Mouse (Mus musculus): Measurements from ENCODE around the gene Abhd15.

Gene Abhd15

DNA sequence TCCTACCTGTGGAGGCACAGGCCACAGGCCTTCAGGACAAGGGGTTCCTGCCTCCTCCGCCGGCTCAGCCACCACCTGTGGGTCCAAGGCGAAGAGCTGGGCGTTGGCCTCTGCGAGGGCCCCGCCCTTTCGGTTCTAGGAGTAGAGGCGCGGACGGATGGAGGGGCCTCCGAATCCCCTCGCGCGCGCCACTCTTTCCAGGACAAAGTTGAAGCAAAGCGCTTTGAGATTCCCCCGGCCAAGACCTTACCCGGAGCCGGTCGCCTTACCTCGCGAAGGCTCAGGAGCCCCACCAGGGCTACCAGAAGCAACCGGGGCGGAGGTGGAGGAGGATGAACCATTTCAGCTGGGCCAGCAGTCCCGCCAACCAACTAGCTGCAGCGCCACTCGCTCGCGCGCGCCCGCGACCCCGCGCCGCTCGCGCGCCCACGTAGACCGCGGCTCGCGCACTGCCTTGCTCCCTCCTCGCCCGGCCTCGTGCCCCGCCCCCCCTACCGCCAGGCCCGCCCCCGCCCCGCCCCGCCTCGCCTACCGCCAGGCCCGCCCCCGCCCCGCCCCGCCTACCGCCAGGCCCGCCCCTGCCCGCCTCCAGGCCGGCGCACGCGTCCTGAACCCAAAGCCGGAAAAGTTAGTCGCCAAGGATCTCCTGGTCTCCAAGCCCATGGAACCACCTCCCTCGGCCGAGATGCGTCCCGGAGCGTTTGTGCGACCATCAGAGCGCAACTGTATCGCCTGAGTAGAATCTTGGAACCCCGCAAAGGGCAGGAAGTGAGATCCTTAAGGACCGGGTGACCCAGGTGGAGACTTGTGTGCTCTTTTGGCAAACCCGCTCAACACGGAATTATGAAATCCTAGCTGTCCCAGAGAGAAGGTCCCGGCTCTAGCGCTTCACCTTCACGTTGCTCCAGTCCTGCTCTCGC is 1.8 kb upstream of the Abhd15 start:
- peak; percentile 89 for DNase-seq (ENCODE audit: low read depth, low spot score)

DNA sequence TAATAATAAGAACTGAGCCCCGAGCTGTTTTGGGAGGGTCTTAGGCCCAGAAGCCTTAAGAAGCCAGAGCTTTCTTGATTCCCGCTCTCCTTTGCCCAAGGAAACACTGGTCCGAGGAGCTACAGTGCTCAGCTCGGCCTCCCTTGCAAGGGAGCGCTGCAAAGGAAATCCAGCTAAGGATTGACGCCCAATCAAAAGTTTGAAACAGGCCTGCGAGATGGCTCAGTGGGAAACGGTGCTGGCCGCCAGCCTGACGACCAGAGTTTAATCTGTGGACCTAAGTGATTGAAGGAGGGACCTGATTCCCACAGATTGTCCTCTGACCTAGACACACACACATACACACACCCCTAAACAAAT is 1.1 kb upstream of the Abhd15 start:
- DNase-seq (ENCODE audit: low read depth, low spot score), result no peak

DNA sequence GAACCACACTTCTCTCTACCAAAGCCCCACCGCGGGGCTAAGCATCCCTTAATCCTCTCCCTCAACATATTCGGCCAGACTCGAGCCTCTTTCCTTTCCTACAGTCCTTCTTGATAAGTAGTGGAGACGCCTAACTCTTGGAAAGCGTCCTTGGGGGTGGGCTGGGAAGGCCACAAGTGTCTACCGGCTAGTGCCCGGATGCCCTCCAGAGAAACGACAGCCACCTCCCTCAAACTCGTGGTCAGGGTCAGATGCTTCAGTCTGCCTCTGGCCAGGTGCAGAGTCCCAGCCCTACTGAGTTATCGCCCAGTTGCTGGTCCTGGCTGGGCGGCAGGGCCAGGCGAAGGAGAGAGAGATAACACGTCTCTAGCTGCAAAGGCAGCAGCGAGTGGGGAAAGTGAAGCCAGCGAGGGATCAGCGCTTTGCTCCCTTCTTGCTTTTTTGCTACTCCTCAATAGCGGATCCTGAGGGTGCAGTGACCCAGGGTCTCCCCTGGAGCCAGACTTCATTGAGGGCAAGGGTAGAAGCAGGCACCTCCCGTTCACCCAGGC is 565 bp upstream of the Abhd15 start:
- no peak for DNase-seq (ENCODE audit: low read depth, low spot score)

DNA sequence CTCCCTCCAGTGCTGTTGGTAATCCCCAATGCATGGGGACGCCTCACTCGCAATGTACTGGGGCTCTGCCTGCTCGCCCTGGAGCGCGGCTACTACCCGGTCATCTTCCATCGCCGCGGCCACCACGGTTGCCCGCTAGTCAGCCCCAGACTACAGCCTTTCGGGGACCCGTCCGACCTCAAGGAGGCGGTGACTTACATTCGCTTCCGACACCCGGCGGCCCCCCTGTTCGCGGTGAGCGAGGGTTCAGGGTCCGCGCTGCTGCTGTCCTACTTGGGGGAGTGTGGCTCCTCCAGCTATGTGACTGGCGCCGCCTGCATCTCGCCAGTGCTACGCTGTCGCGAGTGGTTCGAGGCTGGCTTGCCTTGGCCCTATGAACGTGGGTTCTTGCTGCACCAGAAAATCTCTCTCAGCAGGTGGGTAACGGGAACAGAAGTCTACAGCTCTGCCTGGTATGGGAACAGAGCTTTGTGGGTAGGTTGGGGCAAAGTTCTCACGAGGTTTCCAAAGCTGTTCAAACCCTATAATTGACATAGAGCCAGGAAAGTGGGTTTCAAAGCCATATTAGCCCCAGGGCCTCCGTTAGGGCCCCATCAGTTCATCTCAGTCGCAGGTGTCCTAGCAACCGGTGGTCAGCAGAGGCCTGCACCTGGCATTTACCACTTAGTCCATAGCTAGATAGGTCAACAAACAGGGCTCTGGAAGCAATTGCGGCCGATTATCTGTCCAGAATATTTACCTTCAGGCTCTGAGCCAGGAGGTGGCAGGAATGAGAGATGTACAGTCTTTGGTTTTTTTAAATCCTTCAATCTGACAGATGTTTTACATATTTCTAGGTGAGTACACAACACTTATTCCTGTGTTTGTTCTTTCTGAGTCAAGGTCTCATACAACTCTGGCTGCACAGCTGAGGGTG is 974 bp downstream of the Abhd15 start, which contains the start of gene Trp53i13:
Gene Trp53i13, minus strand, starts transcription at position 344 of the 916 bp plus-strand sequence.
- DNase-seq (ENCODE audit: low read depth, low spot score), result peak; percentile 40

DNA sequence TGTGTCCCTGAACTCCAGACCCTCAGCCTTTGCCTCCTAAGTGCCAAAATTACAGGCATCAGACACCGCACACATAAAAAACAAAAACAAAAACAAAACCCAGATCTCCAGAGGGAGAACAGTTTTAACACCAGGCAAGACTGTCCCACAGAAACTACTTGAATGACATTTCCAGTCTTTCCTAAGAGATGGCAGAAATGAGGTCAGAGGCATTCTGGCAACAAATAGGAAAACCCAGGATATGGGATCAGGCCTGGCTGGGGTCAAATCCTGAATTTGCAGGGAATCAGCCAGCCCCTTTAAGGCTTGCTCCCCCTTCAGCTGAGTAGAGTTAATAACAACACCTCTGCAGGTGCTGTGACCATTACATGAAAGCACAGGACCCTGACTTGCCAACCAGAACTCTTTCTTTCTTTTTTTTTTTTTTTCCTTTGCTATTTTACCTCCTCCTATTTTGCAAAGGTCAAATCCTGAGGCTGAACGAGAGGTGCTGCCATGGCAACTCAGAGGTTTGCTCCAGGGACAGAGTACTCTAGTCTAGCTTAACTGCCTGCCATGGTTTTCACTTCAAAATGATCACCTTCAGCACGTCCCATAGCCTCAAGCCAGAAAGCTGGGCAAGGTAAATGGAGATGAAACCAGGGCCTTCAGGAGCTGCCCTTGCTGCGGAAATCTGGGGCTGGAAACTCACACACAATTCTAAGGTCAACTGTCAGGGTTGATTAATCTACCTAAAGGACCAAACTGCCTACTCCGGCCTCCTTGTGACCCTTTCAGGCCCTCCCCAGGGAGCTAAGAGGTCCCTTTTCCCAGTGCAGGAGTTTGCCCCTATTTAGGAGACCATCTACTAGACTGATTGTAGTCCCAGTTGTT is 1.9 kb downstream of the Abhd15 start:
- no peak for DNase-seq (ENCODE audit: low read depth, low spot score)

DNA sequence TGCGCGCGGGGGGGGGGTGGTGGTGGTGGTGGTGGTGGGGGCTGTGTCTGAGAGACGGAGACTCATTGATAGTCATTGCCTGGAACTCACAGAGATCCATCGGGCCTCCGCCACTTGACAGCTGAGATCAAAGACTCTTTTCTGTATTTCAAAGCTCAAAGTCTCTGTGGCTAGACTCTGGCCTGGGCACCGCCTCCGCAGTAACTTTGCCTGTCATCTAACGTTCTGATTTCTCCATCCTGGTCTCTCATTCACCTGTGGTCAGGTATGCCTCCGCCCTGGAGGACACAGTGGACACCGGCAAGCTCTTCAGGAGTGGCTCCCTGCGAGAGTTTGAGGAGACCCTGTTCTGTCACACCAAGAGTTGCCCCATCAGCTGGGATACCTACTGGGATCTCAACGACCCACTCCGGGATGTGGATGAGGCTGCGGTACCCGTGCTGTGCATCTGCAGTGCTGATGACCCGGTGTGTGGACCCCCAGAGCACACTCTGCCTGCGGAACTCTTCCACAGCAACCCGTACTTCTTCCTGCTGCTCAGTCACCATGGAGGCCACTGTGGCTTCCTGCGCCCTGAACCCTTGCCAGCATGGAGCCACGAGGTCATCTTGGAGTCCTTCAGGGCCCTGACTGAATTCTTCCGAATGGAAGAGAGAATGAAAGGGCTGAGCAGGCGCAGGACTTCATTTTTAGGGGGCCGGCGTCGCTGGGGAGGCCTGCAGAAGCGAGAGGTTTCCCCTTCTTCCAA is 3.3 kb downstream of the Abhd15 start:
- DNase-seq (ENCODE audit: low read depth, low spot score), result no peak

DNA sequence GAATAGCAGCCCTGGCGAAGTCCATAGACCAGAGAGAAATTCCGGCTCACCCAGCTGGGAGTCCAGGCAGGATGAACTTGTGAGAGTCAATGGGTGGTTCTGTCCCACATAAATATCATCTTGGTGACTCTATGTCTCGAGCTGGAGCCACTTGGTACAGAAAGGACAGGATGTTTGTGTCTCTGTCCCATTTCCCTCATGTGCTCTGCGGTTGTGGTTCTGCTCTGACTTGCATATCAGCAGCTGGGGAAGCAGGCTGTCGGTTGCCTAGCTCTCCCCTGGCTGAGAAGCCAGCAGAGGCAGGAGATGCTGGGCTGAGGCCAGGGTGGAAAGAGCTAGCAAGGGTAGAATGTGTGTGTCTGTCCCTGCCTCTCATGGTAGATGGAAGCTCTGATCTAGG is 4.1 kb downstream of the Abhd15 start, which contains the start of gene Gm10392:
Gene Gm10392, minus strand, starts transcription at position 156 of the 400 bp plus-strand sequence.
- DNase-seq (ENCODE audit: low read depth, low spot score), result no peak

DNA sequence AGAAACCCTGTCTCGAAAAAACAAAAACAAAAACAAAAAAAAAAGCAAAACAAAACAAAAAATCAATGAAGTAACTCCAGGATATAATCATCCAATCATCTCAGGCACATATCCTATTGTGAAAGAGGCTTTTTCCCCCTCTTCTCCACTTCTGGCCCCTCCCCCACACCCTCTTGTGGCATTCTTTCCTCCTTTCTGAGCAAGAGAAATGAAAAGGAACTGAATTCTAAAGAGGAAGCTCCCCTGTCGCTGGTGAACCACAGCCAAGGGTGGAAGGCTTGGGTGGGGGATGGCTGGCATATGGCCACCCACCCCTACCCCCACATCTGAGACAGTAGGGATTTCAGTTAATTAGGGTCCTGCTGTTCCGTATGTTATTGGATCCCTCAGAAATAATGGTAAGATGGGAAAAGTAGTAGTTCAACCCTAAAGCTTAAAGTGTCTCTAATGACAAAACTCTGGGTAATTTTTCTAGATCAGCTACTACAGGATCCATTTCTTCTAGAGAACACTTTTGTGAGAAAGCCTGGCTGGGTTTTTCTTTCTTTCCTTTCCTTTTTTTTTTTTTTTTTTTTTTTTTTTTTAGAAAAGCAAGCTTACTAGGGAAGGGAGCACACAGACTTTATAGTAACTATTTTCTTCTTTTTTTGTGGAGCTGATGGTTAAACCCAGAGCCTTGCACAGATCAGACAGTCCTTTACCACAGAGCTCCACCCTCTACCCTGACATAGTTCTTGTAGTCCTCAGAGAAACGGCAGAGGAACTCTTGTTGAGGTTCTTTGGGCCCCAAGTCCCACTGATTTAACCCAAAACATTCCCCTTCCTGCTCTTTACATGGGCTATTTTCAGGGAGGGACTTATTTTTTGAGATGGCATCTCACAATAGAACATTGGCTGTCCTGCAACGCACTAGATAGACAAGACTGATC is 5.9 kb downstream of the Abhd15 start:
- no peak for DNase-seq (ENCODE audit: low read depth, low spot score)

DNA sequence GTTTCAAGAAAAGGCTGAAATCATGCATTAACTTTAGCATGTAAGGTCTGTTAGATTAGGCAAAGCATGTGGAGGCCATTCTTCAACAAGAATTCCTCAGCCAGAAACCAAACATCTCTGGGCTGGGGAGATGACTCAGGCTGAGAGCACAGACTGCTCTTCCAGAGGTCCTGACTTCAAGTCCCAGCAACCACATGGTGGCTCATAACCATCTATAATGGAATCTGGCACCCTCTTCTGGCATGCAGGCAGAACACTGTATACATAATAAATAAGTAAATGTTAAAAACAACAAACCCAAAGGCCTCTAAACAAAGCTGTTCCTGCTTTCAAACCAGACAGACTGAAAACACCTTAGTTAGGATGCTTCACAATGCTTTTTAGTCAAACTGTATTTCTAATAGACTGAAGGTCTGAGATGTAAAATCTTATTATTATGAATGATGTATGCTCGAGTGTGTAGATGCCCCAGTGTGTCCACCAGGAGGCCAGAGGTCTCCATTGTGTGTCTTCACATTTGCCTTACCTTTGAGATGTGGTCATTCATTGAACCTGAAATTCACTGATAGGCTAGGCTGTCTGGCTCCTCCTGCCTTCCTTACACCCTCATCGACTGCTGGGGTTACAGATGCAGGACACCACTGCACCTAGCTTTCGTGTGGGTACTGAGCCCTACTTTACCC is 11.0 kb downstream of the Abhd15 start:
- DNase-seq (ENCODE audit: low read depth, low spot score), result peak; percentile 44

DNA sequence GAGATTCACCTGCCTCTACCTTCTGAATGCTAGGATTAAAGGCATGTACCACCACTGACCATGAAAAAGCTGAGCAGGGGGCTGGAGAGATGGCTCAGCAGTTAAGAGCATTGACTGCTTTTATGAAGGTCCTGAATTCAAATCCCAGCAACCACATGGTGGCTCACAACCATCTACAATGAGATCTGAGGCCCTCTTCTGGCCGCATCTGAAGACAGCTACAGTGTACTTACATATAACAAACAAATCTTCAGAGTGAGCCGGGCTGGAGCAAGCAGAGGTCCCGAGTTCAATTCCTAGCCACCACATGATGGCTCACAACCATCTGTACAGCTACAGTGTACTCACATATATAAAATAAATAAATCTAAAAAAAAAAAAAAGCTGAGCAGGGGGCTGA is 13.5 kb downstream of the Abhd15 start:
- DNase-seq (ENCODE audit: low read depth, low spot score), result peak; percentile 55

DNA sequence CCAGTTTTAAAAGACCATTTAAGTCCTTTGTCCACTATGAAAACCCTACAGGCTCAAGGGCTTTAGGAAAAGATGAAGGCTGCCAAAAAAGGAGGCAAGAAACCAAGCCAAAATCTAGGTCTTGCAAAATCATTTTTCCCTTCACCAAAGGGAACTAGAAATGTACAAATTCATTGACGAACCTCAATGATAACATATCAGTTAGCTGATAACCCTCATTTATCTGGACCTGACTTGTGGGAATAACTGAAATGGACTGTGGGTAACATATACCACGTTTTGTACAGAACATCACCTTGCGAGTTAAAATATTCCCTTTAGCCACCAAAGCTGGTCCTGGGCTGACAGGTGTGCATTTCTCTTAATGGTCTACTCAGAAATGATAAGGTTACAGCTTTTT is 14.7 kb downstream of the Abhd15 start:
- no peak for DNase-seq (ENCODE audit: low read depth, low spot score)

DNA sequence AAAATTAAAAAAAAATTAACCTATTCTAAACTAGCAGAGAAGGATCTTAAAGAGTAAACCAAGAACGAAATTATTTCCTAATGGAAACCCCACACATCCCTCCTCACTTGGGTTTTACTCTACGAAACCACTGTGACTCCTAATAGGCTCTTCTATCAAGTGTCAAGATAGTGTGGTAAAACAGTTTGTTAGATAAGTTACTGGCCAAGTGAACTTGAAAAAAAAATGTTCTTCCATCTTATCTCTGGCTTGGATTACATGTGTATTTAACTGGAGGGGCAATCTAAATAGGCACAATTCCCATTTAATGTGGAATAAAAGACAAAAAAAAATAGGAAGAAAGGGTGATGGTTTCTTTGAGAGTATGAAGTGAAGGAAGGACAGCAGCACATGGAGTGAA is 15.9 kb downstream of the Abhd15 start:
- no peak for DNase-seq (ENCODE audit: low read depth, low spot score)

DNA sequence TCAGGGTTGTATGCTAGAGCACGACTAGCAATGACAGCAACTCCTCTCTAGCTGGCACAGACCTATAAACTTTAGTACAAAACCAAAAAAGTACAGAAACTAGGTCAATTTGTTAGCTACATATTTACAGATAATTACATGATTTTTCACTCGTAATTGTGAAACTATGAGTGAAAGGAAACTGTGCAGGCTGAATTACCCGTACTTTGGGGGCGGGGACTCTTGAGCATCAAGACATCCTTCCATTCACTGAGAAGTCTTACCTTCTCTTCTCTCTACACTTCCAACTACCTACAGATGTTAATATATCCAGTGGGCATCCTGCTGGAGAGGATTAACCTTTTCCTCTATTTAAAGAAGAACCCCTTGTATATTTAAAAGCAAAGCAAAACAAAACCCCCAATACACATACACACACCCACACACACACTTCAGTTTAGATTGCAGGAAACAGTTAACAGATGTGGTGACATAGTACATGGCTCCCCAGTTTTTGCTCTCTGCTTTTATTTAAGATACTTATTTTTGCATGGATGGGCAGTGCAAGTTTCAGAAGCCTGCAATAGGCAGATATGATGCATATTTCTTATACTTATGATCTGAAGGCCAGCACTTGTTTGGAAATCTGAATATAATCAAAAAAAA is 17.4 kb downstream of the Abhd15 start:
- no peak for DNase-seq (ENCODE audit: low read depth, low spot score)

DNA sequence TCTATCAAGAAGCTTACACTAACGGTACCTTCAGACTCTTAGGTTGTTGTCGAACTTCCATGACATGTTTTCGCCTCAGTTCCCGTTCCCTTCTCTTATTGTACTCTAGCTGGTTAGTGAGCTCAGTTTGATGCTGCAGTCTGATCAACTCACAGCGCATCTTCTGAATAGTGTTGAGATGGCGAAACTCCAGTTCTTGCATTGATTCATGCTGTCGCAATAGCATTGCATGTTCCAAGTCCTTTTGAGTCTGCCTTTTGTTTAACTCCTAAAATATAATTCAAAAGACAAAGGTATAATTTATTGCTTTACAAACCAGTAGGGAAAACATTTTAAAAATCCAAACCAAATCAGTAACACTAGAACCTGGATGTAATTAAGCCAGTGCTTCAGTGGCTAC is 30.3 kb downstream of the Abhd15 start:
- DNase-seq (ENCODE audit: low read depth, low spot score), result no peak

DNA sequence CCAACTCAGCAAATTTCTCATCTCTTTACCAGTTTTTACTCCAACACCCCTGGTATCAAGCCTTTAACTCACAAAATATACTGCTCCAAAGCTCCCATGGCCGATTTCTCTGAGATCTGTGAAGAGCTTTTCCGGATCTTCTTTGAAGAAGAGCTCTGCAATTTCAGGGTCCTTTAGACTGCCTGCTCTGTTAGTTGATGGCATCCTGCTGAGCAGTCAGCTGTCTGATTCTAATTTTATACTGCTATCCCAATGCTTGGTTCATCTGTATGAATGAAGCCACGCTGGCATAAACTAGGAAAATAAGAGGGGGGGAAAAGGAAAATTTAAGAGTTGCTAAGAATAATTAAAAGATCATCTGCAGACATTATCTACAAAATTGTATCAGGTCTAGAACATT is 70.3 kb downstream of the Abhd15 start:
- no peak for DNase-seq (ENCODE audit: low read depth, low spot score)

Data from R1 (cell line).